Mouse (Mus musculus): ENCODE data around the gene Ccdc84. TPM values are rescaled to one million over a fixed set of nuclear protein-coding genes. Genes with fewer than 3 reads are reported as not detected.
A peak's percentile ranks its signal among the peaks of the same experiment; 100 is the strongest.
"Not testable (repeated sequence)": the region's sequence is repeated elsewhere in the genome, so short reads cannot be mapped to it uniquely, and the experiment has no call there.

Gene Ccdc84
- polyA plus RNA-seq, 1 experiment: 46.7 TPM

DNA sequence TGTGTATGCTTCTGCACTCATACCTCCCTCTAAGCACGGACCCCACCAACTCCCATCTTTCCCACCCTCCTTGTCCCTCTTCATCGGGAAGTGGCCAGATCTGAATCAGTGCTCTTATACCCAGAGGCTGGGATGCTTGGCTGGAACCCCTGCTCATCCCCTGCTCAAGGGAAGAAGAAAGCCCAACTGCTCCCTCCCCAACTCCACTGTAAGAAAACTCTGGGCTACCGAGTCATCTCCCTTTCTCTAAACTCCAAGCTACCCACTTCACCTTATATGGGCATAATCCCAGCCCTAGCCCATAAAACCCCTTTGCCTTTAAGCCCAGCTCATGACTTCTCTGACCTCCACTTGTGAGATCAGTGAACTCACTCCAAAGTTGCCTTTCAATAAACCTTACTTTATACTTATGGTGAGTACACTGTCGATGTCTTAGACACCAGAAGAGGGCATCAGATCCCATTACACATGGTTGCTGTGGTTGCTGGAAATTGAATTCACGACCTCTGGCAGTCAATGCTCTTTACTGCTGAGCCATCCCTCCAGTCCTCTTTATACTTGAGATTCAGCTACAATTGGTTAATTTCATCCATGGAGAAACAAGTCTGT is 14.3 kb upstream of the Ccdc84 start:
- Histone ChIP-seq H3K4me1 (ENCODE audit: control insufficient read depth, insufficient read depth, low read length) (no peaks in the 10 kb centered on the region), H3K27ac (ENCODE audit: insufficient read depth, low read length) (no peak overlapping the region), H3K4me3 (ENCODE audit: insufficient read depth, low read length) (no peak overlapping the region)
- TF ChIP-seq CTCF (IDR thresholded peaks at IDR 0.05; ENCODE audit: extremely low read depth, insufficient read depth, low read length) (no peak), POLR2A (IDR thresholded peaks at IDR 0.05; ENCODE audit: extremely low read depth, insufficient read depth, low read length) (no peak)

DNA sequence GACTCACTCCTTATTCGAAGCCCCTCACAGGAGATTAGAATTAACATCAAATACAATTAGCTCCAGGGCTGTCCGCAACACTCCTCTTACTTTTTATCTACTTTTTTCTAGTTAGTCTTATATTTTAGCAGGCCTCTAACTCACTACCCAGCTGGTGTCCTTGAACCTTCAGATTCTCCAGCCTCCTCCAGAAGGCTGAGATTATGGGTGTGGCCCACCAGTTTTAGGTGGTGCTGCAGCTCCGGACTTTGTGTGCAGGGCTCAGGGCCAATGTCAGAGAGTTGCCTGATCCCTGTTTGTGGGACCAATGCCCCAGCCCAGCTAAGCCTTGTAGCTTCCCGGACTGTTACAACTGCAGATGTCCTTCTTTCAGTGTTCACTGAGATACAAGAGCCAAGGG is 5.2 kb upstream of the Ccdc84 start:
- TF ChIP-seq CTCF (IDR thresholded peaks at IDR 0.05; ENCODE audit: extremely low read depth, insufficient read depth, low read length) (no peak), POLR2A (IDR thresholded peaks at IDR 0.05; ENCODE audit: extremely low read depth, insufficient read depth, low read length) (no peak)
- H3K27ac ChIP-seq (ENCODE audit: insufficient read depth, low read length): no peak overlapping the region
- H3K4me3 ChIP-seq (ENCODE audit: insufficient read depth, low read length): no peak overlapping the region
- H3K4me1 ChIP-seq (ENCODE audit: control insufficient read depth, insufficient read depth, low read length): no peaks in the 10 kb centered on the region

DNA sequence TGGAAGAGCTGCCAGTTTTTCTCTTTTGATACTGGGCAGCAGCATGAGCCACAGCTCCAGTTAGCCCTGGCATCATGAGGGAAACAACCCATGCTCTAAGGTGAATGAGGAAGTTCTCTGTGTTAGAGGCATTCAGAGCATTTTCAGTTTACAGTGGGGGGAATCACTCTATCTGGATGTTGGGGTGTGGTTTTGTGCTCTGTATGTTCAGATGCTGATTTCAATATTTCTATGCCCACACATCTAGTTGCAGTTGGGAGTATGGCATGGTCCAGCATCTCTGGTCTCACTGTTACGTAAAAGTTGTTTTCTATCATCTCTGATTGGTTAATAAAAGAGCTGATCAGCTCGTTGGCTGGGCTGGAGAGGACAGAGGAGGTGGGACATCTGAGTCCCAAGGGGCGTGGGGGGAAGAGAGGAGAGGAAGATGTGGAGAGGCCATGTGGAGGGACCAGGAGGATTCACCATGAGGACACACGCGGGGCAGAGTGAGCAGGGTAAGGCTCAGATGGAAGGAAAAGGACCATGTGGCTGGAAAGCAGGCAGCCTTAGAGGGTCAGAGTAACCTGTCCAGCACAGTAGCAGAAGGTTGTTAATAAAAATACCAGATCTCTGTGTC is 2.0 kb upstream of the Ccdc84 start:
- H3K4me1 ChIP-seq (ENCODE audit: control insufficient read depth, insufficient read depth, low read length): peaks cover 2% of the 10 kb centered on the region; the same call in 1 of the 2 replicates
- no peak for TF ChIP-seq POLR2A (IDR thresholded peaks at IDR 0.05; ENCODE audit: extremely low read depth, insufficient read depth, low read length)
- TF ChIP-seq CTCF (IDR thresholded peaks at IDR 0.05; ENCODE audit: extremely low read depth, insufficient read depth, low read length): no peak
- no peak overlapping the region for H3K4me3 ChIP-seq (ENCODE audit: insufficient read depth, low read length)
- H3K27ac ChIP-seq (ENCODE audit: insufficient read depth, low read length): no peak overlapping the region

DNA sequence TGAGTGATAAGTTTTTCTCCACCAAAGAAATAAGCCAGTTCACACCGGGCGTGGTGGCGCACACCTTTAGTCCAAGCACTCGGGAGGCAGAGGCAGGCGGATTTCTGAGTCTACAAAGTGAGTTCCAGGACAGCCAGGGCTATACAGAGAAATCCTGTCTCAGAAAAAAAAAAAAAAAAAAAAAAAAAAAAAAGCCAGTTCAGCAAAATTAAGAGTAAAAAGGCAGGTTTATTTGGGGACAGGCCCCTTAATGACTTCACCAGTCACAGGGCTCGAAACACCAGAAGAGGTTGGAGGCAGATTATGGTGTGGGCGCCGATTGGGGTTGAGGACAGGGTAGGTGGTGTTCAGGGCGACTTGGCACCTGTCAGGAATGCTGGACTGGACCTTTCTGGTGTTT is 1.4 kb upstream of the Ccdc84 start:
- H3K27ac ChIP-seq (ENCODE audit: insufficient read depth, low read length); H3K4me1 ChIP-seq (ENCODE audit: control insufficient read depth, insufficient read depth, low read length); H3K4me3 ChIP-seq (ENCODE audit: insufficient read depth, low read length): not testable (repeated sequence)

DNA sequence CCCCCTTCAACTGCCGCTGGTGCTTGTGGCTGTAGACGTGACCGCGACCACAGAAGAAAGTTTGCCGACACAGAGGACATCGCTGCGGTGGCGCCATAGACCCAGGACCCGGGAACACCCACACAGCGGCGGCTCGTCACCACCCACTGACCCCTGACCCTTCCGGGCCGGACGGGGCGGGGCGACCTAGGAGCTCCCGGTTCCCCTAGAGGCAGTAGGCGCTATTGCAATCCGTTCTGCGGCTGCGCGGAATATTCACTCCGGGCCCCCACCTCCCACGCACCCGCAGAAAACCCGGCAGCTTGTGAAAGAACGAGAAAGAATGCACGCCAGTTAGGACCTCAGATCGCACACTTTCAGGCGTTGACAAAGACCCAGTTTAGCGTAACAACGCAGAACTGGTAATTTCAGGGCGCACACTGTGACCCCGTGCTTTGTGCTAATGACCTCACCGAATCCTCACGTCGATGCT is 441 bp downstream of the Ccdc84 start:
- peaks cover 2% of the 10 kb centered on the region; the same call in 1 of the 2 replicates for H3K4me1 ChIP-seq (ENCODE audit: control insufficient read depth, insufficient read depth, low read length)
- H3K4me3 ChIP-seq (ENCODE audit: insufficient read depth, low read length): peak overlapping the region; percentile 58
- TF ChIP-seq POLR2A (IDR thresholded peaks at IDR 0.05; ENCODE audit: extremely low read depth, insufficient read depth, low read length): no peak; the same call in none of the 2 replicates
- TF ChIP-seq CTCF (IDR thresholded peaks at IDR 0.05; ENCODE audit: extremely low read depth, insufficient read depth, low read length): peak; percentile 54
- 0 out of 2 replicates have a peak overlapping the region, but pooled peaks have one; percentile 5 for H3K27ac ChIP-seq (ENCODE audit: insufficient read depth, low read length)

DNA sequence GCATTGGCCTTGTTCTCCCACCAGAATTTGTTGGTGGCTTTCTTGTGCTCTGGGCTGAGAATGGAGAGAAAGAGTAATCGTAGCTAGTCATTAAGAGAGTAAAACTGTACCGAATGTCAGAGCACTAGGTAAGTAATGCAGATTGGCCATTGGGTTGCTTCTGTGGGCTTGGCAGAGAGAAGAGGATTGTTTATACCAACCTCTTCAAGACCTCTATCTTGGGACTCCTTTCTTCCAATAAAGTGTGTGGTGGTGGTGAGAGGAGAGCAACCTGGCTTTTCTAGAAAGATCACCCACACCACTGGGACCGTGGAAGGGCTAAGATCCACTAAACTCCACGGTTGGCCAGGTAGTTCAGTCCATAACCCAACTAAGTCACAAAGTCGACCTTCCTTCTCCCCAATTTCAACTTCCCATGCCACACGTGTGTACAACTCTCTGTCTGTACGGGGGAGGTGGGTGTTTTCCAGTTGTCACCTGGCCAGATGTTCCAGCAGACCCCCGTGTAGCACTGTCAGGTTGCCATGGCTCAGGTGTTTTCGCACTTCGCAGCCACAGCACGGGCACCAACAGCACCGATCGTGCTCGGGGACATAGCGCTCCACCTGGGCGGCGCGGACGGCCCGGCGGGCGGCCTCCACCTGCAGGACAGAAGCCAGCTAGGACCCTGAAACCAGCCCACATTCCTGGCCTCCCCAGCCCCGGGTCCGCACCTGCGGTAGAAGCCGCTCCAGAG is 1.0 kb downstream of the Ccdc84 start:
- Histone ChIP-seq H3K27ac (ENCODE audit: insufficient read depth, low read length) (no peak overlapping the region), H3K4me1 (ENCODE audit: control insufficient read depth, insufficient read depth, low read length) (peaks cover 2% of the 10 kb centered on the region; the same call in 1 of the 2 replicates), H3K4me3 (ENCODE audit: insufficient read depth, low read length) (peak overlapping the region; percentile 58)
- TF ChIP-seq POLR2A (IDR thresholded peaks at IDR 0.05; ENCODE audit: extremely low read depth, insufficient read depth, low read length) (no peak), CTCF (IDR thresholded peaks at IDR 0.05; ENCODE audit: extremely low read depth, insufficient read depth, low read length) (no peak)

DNA sequence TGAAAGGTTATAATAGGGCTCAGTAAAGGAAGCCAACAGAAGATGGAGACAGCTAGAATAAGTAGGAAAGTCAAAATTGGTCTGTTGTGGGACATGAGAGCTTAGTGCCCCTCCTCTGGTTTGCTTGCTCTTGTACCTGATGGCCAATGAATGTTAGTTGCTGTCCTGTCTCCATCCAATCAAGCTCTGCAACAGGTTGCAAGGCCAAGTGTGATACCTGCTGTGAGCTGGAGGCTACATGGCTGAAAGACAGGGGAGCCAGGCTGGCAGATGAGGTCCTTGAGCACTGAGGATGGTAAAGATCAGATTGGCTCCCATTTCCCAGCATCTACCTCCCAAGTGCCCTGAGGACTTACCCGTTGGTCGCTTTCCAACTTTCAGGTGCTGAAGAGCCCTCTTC is 5.6 kb downstream of the Ccdc84 start:
- H3K4me1 ChIP-seq (ENCODE audit: control insufficient read depth, insufficient read depth, low read length): peaks cover 2% of the 10 kb centered on the region; the same call in 1 of the 2 replicates
- no peak overlapping the region for H3K27ac ChIP-seq (ENCODE audit: insufficient read depth, low read length)
- TF ChIP-seq POLR2A (IDR thresholded peaks at IDR 0.05; ENCODE audit: extremely low read depth, insufficient read depth, low read length) (no peak), CTCF (IDR thresholded peaks at IDR 0.05; ENCODE audit: extremely low read depth, insufficient read depth, low read length) (no peak)
- no peak overlapping the region for H3K4me3 ChIP-seq (ENCODE audit: insufficient read depth, low read length)

DNA sequence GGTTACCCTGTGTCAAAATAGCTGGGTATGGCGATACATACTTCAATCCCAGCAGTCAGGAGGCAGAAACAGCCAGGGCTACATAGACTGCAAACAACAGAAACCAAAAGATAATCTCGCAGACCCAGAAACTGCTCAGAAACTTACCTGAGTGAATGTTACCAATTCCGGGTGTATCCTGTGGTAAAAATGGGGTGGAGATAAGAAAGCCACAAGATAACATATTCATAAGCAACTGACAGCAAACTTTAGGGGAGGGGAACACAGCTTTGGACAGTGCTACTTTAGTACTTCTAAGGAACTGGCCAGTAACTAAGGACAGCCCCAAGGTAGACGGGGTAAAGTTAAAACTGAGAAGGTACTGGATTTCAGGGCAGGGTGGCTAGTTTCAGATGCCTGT is 6.1 kb downstream of the Ccdc84 start:
- peaks cover 2% of the 10 kb centered on the region; the same call in 1 of the 2 replicates for H3K4me1 ChIP-seq (ENCODE audit: control insufficient read depth, insufficient read depth, low read length)
- no peak overlapping the region for H3K4me3 ChIP-seq (ENCODE audit: insufficient read depth, low read length)
- TF ChIP-seq CTCF (IDR thresholded peaks at IDR 0.05; ENCODE audit: extremely low read depth, insufficient read depth, low read length): no peak
- TF ChIP-seq POLR2A (IDR thresholded peaks at IDR 0.05; ENCODE audit: extremely low read depth, insufficient read depth, low read length): no peak
- H3K27ac ChIP-seq (ENCODE audit: insufficient read depth, low read length): no peak overlapping the region

DNA sequence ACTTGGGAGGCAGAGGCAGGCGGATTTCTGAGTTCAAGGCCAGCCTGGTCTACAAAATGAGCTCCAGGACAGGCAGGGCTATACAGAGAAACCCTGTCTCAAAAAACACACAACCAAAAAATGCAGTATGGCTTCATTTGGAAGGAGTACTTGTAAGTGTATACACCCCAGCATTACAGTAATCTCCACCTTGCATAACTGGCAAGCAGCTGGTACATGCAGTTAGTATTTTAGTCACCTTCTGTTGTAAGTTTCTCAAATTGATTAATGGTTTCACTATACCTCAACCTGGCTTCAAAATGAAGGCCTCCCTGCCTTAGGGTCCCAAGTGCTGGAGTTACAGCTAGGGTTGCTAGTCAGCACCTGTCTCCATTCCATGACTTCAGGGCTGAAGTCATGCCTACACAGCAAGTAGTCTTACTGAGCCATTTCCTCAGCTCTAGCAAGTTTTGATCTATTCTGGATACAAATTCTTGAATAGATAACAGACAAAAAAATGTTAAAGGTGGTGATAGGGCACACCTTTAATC is 6.7 kb downstream of the Ccdc84 start:
- no peak for TF ChIP-seq CTCF (IDR thresholded peaks at IDR 0.05; ENCODE audit: extremely low read depth, insufficient read depth, low read length)
- TF ChIP-seq POLR2A (IDR thresholded peaks at IDR 0.05; ENCODE audit: extremely low read depth, insufficient read depth, low read length): no peak
- H3K4me3 ChIP-seq (ENCODE audit: insufficient read depth, low read length): no peak overlapping the region
- no peak overlapping the region for H3K27ac ChIP-seq (ENCODE audit: insufficient read depth, low read length)
- H3K4me1 ChIP-seq (ENCODE audit: control insufficient read depth, insufficient read depth, low read length): no peaks in the 10 kb centered on the region
